Mouse (Mus musculus): Measurements from ENCODE around the gene Cep131.

DNA sequence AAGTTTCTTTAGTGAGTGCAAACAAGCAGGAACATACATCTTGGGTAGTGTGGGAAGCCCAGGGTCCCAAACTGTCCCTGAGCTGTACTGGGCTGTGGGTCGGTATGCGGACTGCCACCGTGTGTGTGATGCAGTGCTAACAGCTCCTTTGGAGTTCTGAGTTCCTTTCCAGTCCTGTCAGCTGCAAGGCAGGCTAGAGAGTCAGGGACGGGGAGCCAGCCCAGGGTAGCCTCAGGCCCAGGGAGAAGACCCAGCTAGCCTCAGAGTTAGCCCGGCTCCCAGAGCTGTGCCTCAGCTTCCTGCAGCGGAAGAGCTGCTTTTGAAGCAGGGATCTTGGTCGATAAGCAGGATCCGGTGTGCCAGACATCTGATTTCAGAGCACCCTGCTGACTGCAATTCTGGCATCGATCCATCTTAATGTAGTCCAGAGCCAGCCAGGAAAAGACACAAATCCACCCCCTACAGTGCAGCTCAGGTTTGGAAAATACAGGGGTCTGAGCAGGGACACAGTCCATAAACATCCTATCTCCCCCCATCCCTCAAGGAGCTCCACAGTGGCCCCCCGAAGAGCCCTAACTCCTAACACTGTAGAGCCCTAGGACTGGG, 33.4 kb upstream of the Cep131 start:
- no peak for TF ChIP-seq CTCF (IDR thresholded peaks at IDR 0.05; ENCODE audit: borderline replicate concordance, control insufficient read depth, extremely low read depth, insufficient read depth, low read length, poor library complexity)
- no peak for TF ChIP-seq POLR2A (IDR thresholded peaks at IDR 0.05; ENCODE audit: control insufficient read depth, extremely low read depth, insufficient read depth, low read length, poor library complexity)
